Mouse (Mus musculus) megakaryocyte, embryonic 14.5 days (primary cell): ENCODE results near the gene Sertad1.

ENCODE experiments used
- FLI1 ChIP-seq: IDR thresholded peaks from 2 replicates; pipeline ENCODE4 v1.6.1; 2012; ENCODE audit warnings: low read length, inconsistent platforms, mixed read lengths
- GATA1 ChIP-seq: IDR thresholded peaks from 3 replicates; pipeline ENCODE4 v1.6.1; 2012; ENCODE audit warnings: mixed read lengths, low read length, inconsistent platforms, borderline replicate concordance

- no peak for TF ChIP-seq GATA1
- no peak for TF ChIP-seq FLI1
Observed at GRCm38 (mm10) chr7:27481627-27481969, 5.1 kb upstream of the Sertad1 start.
